Mouse (Mus musculus) limb, embryonic 14.5 days (tissue): Measurements from ENCODE around the gene Dync1li2. TPM values are rescaled to one million over a fixed set of nuclear protein-coding genes. Genes with fewer than 3 reads are reported as not detected.
A peak's percentile ranks its signal among the peaks of the same experiment; 100 is the strongest.

Source experiments
- ATAC-seq: fragments of 200-750 bp; cut with Nextera tagmentation; 2 replicates; pipeline ENCODE4 v1.8.0; 2017; ENCODE audit warnings: low read depth, moderate number of reproducible peaks, moderate TSS enrichment; ENCODE audit not compliant: low FRiP score
- DNase-seq: peaks from one replicate; pipeline ENCODE4 v3.0.0-alpha.2; 2015; ENCODE audit warnings: low spot score
- H3K27ac ChIP-seq: fragments of 300-500 bp; sonication (generic); replicated peaks from 2 replicates; pipeline ENCODE4 v1.5.1; 2014; ENCODE audit warnings: low read depth, mild to moderate bottlenecking, low read length, moderate library complexity, mixed read lengths
- H3K27me3 ChIP-seq: fragments of 300-500 bp; sonication (generic); 2 replicates; pipeline ENCODE4 v1.6.1; 2014; ENCODE audit warnings: low read length, mixed read lengths; ENCODE audit not compliant: control insufficient read depth, insufficient read depth
- H3K36me3 ChIP-seq: fragments of 300-500 bp; sonication (generic); 2 replicates; pipeline ENCODE4 v1.6.1; 2014; ENCODE audit warnings: mild to moderate bottlenecking, low read length, moderate library complexity, mixed read lengths; ENCODE audit not compliant: control insufficient read depth, insufficient read depth
- H3K4me1 ChIP-seq: fragments of 300-500 bp; sonication (generic); 2 replicates; pipeline ENCODE4 v1.6.1; 2014; ENCODE audit warnings: antibody characterized with exemption, low read length, mixed read lengths; ENCODE audit not compliant: control insufficient read depth, insufficient read depth
- H3K4me2 ChIP-seq: fragments of 300-500 bp; sonication (generic); replicated peaks from 2 replicates; pipeline ENCODE4 v1.6.1; 2014; ENCODE audit warnings: low read depth, mild to moderate bottlenecking, low read length, moderate library complexity; ENCODE audit not compliant: severe bottlenecking
- H3K4me3 ChIP-seq: fragments of 300-500 bp; sonication (generic); replicated peaks from 2 replicates; pipeline ENCODE4 v1.5.1; 2014; ENCODE audit warnings: low read length
- H3K9ac ChIP-seq: fragments of 300-500 bp; sonication (generic); 2 replicates; pipeline ENCODE4 v1.6.1; 2014; ENCODE audit warnings: mild to moderate bottlenecking, low read depth, low read length, moderate library complexity; ENCODE audit not compliant: severe bottlenecking
- H3K9me3 ChIP-seq: fragments of 300-500 bp; sonication (generic); 2 replicates; pipeline ENCODE4 v1.6.1; 2016; ENCODE audit warnings: low read length; ENCODE audit not compliant: control insufficient read depth
- POLR2A ChIP-seq: fragments of 200-500 bp; IDR thresholded peaks from 2 replicates; pipeline ENCODE4 v1.8.0; 2012; ENCODE audit warnings: inconsistent platforms, mild to moderate bottlenecking, moderate library complexity, borderline replicate concordance; ENCODE audit not compliant: insufficient read depth, insufficient read length; ENCODE audit errors: extremely low read depth
- WGBS: fragments of 180-500 bp; shearing (Covaris S2); extraction: QIAGEN DNeasy Blood & Tissue Kit; methylation state at CpG from one replicate; pipeline ENCODE4 v1.1.7; 2014; 5-methylcytosine and 5-hydroxymethylcytosine counted together
- polyA plus RNA-seq, 2 experiments: library from polyadenylated mRNA; depleted of rRNA in 1 of 2; stranded (reverse) in 1 of 2; unstranded in 1 of 2; fragments of >200 nt; fragmentation: Nextera tagmentation in 1 of 2; extraction: Ambion mirVana in 1 of 2; gene quantifications; 2 replicates each; pipeline versions ENCODE4 v1.2.1 to v1.2.3; 2012 to 2014

The Dync1li2 gene
- polyA plus RNA-seq, 2 experiments: 48.8 to 64.7 TPM

DNA sequence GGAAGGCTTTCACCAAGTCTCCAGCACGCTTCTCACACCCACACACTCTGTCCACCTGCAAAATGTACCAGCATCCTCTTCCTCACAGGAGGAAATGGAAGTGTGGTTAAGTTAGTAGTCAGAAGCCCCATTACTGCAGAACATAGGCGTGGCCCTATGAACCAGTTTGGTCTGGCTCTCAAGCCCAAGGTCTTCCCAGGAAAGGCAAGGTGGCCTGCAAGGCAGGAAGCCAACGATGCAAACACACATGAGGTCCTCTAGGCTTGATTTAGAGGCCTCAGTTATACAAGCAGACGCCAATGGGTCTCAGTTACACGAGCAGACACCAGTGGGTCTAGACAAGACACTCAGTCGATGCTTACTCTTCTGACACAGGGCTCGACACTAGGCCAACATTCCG, 3.4 kb downstream of the Dync1li2 start:
- peaks cover 60% of the 10 kb centered on the region for H3K36me3 ChIP-seq
- no peak overlapping the region for H3K9ac ChIP-seq
- no peak overlapping the region for H3K27ac ChIP-seq
- DNase-seq (no peak), ATAC-seq (no peak)
- no peak overlapping the region for H3K4me2 ChIP-seq
- TF ChIP-seq POLR2A: no peak
- no peak overlapping the region for H3K4me3 ChIP-seq
- WGBS: 94% methylated on average over 8 of the region's 8 CpGs
- no peaks in the 10 kb centered on the region for H3K27me3 ChIP-seq
- no peaks in the 10 kb centered on the region for H3K9me3 ChIP-seq
- peaks cover 23% of the 10 kb centered on the region for H3K4me1 ChIP-seq

DNA sequence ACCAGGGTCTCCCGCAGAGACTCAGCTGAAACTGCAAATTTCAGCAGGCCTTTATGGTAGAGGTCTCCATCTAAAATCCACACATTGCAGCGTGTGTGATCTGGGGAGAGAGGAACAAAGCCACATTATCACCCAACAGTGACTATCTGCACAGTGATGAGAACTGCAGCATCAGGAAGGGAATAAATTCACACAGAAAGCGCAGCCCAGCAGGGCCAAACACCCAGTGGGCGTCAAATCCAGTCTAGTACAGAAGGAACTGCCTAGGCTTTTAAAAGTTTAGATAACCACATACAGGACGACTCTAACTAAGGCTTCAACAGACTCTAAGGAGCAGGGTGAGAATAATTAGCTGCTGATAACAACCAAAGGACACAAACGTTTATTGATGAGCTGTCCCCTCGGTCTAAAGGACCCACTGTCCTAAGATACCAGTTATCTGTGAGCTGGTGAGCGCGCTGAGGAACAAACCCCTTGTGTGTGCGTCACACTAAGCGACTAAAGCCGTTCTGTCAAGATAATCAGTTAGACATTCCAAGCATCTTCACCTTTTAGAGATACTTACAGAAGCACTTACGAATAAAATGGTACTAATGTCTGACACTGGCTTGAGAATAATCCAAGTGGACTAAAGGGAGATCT, 5.2 kb downstream of the Dync1li2 start:
- peaks cover 23% of the 10 kb centered on the region for H3K4me1 ChIP-seq
- no peak for DNase-seq
- H3K36me3 ChIP-seq: peaks cover 76% of the 10 kb centered on the region
- no peak for TF ChIP-seq POLR2A
- no peak for ATAC-seq
- H3K9me3 ChIP-seq: no peaks in the 10 kb centered on the region
- H3K9ac ChIP-seq: no peak overlapping the region
- H3K4me2 ChIP-seq: no peak overlapping the region
- no peak overlapping the region for H3K27ac ChIP-seq
- WGBS: 92% methylated on average over 13 of the region's 13 CpGs
- H3K4me3 ChIP-seq: no peak overlapping the region
- no peaks in the 10 kb centered on the region for H3K27me3 ChIP-seq

DNA sequence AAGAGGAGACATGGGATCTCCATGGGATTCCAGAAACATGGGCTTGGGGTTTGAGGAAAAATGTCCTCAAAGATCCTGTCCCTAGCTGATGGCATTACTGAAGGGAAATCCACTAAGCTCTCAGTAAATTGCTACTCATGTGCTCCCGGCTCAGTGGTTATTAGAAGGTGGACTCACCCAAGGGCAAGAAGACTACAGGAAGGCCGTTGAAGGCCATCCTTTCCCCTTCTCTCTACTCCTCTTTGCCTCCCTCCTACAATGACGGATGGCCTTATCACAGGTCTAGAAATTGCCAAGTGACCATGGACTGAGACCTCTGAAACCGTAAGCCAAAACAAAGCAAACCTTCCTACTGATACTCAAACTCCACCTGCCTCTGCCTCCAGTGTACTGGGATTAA, 6.3 kb downstream of the Dync1li2 start:
- H3K9ac ChIP-seq: no peak overlapping the region
- H3K4me2 ChIP-seq: 0 out of 2 replicates have a peak overlapping the region, but pooled peaks have one; percentile 2
- H3K27me3 ChIP-seq: no peaks in the 10 kb centered on the region
- TF ChIP-seq POLR2A: no peak
- 95% methylated on average over 4 of the region's 4 CpGs for WGBS
- DNase-seq (no peak), ATAC-seq (no peak)
- H3K4me1 ChIP-seq: peaks cover 20% of the 10 kb centered on the region
- peak overlapping the region; percentile 63; the same call in 1 of the 2 replicates for H3K27ac ChIP-seq
- H3K36me3 ChIP-seq: peaks cover 86% of the 10 kb centered on the region
- no peaks in the 10 kb centered on the region for H3K9me3 ChIP-seq
- H3K4me3 ChIP-seq: no peak overlapping the region

DNA sequence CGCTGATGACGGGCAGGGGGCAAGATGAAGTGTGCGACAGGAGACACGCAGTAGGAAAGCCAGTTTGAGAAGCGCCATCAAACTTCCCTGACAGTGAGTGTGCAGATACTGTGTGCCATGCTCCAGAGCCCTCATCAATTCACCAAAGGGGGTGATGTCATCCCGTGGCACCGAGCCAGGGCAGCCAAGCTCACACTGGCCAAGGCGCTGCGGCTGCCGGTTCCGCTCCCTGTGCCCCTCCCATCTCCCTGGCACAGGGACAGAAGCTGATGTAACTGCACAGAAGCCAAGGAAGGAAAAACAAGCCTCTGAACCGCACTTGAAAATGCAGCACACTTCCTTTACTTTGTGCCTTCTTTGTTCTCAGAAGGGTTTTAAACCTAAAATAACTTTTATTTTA, 6.8 kb downstream of the Dync1li2 start:
- ATAC-seq (peak; percentile 85), DNase-seq (peak; percentile 78)
- TF ChIP-seq POLR2A: no peak
- WGBS: 63% methylated on average over 12 of the region's 12 CpGs
- Histone ChIP-seq H3K4me1 (peaks cover 14% of the 10 kb centered on the region), H3K4me2 (no peak overlapping the region), H3K9me3 (no peaks in the 10 kb centered on the region), H3K36me3 (peaks cover 92% of the 10 kb centered on the region), H3K27ac (peak overlapping the region; percentile 63; the same call in 1 of the 2 replicates), H3K9ac (no peak overlapping the region), H3K4me3 (no peak overlapping the region), H3K27me3 (no peaks in the 10 kb centered on the region)

DNA sequence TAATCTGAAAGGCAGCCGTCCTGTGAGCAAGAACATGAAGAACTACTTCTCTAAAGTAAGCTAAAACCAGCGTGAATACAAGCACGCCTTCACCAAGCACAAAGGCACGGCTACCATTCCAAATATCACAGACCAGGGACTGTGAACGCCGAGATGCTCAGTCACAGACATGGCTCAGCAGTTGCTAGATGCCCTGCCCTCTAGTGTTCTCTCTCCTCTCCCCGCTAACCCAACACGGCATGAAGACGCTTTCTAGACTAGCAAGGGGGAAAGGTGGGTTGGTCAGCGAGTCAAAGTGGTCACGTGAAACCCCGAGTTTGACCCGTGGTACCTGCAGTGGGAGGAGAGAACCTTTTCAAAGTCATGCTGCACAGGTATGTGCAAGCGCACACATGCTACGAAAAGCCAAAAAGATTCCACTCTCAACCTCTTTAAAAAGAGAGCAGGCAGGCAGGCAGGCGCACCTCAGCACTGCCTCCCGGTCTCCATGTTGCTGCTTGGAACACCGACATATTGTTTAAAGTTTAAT, 8.0 kb downstream of the Dync1li2 start:
- Histone ChIP-seq H3K4me3 (no peak overlapping the region), H3K36me3 (peaks cover 95% of the 10 kb centered on the region), H3K9ac (no peak overlapping the region), H3K27ac (no peak overlapping the region), H3K4me1 (peaks cover 11% of the 10 kb centered on the region; the same call in 1 of the 2 replicates), H3K27me3 (no peaks in the 10 kb centered on the region), H3K9me3 (no peaks in the 10 kb centered on the region), H3K4me2 (no peak overlapping the region)
- ATAC-seq (no peak), DNase-seq (no peak)
- 91% methylated on average over 18 of the region's 18 CpGs for WGBS
- TF ChIP-seq POLR2A: no peak
